Mouse (Mus musculus): ENCODE results near the gene Srebf1. TPM values are rescaled to one million over a fixed set of nuclear protein-coding genes. Genes with fewer than 3 reads are reported as not detected.

Srebf1 gene
- total RNA-seq (2021) = 10 to 100 TPM; 35.8 to 50.8 TPM

DNA sequence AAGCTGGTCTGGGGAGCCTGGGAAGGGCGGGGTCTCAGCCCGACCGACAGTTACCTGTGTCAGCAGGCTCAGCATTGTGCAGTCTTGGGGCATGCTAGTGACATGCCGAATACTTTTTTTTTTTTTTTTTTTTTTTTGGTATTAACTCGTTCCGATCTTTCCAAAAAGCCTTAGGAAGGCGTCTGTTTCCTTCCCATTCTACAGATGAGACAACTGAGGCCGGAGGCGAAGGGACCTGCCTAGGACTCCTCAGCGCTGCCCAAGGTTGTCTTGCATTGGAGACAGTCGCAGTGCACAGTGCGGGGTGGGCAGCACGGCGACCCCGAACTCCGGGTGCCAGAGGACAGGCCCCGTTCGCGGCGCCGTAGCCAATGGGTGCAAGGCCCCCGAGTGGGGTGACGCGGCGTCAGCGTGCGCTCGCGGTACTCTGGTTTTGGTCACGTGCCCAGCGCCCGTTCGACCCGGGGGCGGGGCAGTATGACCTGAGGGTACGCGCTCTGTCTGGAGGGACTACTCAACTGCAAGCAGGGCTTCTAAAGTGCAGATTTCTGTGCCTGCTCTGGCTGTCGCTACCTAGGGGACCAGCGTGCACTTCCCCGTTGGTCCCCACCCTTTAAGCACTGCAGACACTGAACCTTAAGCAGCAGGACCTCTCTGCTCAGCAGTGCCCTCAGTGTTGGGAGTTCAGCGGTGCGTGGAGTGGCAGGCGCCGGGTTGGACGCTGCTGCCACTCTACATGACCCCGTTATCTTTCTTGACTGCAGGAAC is at the start of gene Srebf1:
Srebf1 (minus strand) TSS at position 113 of the 768 bp plus-strand sequence.
- peak; percentile 90 for DNase-seq

DNA sequence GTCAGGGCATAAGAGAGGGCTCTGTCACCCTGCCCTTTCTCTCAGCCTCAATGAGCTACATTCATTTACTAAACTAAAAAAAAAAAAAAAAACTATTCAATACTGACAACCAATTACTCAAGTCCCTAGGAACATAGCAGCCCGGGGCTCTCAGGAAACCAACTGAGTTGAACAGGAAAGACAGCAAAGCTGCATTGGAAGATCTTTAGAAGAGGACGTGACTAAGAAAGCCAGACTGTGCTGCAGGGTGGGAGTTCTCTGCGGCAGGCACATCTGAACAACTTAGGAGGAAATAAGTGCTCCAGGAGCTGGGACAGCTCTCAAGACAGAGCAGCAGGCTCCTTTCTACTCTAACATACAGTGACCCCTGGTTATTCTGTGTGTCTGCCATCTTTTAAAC is 46.2 kb upstream of the Srebf1 start:
- no peak for DNase-seq

GRCm38 (mm10) chr11:60265271-60265985 is 43.0 kb upstream of the Srebf1 start:
- no peak for DNase-seq

DNA sequence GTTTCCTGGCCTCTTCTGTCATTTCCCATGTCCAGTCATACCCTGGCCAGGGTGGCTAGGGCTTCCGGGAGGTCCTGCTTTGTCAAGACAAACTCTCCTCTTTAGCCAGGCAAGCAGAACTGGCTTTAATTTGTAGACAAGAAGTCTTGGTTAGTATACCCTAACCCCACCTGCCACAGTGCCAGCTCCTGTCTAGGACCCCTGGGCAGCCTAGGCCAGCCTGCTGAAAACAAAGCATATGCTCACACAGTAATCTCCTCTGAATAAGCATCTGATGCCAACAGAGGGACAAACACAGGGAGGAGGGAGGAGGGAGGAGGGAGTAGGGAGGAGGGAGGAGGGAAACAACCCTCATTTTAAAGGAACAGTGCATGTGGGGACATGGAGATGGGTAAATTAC is 42.3 kb upstream of the Srebf1 start:
- no peak for DNase-seq

DNA sequence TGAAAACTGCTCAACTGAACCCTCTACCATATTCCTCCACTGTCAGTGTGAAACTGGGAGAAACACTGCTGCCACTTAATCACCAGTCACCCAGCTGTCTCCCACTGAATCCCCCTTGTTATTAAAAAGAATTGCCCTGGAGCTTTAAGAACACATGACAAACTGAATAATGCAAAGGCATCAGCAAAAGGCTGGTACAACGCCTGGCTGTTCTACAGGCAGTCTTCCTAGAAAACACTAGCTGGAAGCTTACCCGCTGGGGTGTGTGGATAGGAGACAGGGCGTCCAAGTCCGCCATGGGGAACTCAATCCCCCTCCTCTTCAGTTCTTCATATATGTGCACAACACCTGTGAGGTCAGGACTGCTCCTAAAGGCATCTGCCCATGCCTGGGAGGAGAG is 40.0 kb upstream of the Srebf1 start:
- no peak for DNase-seq

- DNase-seq = no peak
These were observed 38.4 kb upstream of the Srebf1 start for GRCm38 (mm10) chr11:60260743-60261142.

GRCm38 (mm10) chr11:60257696-60258095 is 35.3 kb upstream of the Srebf1 start:
- no peak for DNase-seq

GRCm38 (mm10) chr11:60256713-60257112 is 34.3 kb upstream of the Srebf1 start:
- DNase-seq = no peak

DNA sequence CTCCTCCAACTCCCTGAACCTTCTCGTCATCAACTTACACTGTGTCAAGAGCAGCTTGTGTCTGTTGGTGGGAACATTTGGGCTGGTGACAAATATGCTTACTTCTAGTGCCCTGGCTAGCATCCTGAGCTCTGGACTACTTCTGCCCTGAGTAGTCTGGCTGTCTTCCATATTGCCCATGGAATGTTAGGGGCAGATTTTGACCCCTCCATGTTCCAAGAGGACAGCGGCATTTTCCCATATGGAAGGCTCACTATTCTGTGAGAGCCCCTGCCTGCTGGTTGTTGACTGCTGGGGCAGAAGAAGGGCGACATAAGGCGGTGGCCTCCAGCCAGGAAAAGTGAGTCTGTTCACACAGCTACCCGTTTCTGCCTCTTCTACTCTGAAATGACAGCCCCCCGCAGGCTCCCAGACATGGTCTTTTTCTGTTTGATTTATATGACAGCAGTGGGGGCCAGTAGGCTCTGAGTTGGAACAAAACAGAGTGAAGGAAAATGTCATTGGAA is 33.8 kb upstream of the Srebf1 start:
- peak; percentile 41 for DNase-seq

GRCm38 (mm10) chr11:60255639-60256038 is 33.3 kb upstream of the Srebf1 start:
- DNase-seq = no peak

DNA sequence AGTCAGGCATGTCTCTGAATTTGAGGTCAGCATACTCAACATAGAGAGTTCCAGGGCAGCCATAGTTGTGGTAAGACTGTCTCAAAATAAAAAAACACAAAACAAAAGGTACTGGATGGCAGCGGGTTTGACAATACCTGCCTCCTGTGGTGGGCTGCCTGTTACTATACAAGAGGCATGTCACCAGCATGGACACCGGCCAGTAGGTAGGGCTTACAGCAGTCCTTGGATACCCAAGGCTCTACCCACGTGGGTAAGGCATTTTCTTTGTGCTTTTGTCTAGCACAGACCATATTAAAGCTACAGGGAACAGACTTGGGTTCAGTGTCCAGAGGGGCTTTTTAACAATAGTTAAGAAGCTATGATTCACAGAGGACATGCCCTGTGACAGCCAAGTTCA is 32.8 kb upstream of the Srebf1 start:
- no peak for DNase-seq

DNA sequence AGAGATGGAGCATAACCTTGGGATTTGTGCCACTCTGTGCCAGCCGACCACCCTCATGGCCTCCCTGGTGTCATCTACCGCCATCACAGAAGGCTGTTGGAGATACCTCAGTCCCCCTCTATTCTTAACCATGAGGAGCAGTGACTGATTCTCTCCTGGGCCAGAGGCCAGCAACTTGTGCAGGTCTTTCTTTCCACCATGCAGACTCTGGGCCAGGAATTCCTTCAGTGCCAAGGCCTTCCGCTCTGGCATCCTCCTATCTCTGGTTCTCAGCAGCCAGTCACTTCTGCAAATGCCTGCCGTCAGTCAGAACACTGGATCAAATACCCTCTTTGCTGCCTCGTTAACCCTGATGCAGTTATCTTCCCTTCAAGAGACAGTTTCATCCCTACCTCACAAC is 31.9 kb upstream of the Srebf1 start:
- DNase-seq = peak; percentile 71

- peak; percentile 29 for DNase-seq
These were observed 31.2 kb upstream of the Srebf1 start for GRCm38 (mm10) chr11:60253546-60253945.

- DNase-seq = peak; percentile 73
These were observed 28.7 kb upstream of the Srebf1 start for GRCm38 (mm10) chr11:60250971-60251643.

DNA sequence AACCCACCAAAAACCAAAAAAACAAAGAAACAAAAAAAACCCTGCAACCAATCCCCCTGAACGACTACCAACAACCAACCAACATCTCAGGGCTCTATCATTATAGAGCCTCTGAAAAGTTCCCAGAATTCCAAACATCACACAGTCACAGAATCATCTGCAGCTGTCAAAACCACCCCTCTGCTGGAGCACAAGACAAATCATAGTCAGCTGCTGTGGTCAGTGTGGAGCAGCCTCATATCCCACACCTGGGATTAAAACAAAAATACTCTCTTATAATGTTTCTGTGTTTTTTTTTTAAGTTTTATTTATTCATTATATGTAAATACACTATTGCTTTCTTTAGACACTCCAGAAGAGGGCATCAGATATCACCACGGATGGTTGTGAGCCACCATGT is 27.5 kb upstream of the Srebf1 start:
- no peak for DNase-seq

DNA sequence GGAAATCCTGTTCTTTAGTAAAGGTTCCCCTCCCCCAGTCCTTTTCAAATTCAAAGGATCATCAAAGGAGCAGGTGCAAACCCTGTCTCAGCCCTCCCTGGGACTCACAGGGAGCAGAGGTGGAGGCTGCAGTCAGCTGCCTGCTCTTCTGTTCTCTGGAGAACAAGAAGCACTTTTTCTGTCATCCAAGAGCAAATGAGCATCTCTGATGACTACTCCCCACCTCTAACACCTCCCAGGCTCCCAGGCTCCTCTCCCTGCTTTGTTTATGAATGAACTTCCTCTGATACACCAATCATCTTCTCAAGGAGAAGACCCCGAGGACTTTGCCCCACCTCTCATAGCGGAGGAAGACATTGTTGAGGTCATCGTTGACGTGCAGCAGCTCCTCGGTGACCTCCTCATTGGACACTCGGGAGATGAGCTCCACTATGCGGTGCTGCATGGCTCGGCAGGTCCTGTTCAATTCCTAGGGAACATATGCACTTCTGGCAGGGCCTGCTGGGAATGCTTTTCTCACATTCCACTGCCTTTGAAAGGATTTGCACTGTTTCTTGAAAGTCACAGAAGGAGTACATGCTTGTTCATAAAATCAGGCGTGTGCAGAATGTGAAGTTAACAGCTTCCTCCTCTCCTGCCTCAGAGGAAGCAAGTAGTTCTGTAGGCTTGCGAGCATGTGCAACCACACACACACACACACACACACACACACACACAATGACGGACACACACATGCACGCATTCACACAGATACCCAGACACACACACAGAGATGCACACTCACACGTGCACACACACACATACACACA is 26.4 kb upstream of the Srebf1 start:
- DNase-seq = no peak

DNA sequence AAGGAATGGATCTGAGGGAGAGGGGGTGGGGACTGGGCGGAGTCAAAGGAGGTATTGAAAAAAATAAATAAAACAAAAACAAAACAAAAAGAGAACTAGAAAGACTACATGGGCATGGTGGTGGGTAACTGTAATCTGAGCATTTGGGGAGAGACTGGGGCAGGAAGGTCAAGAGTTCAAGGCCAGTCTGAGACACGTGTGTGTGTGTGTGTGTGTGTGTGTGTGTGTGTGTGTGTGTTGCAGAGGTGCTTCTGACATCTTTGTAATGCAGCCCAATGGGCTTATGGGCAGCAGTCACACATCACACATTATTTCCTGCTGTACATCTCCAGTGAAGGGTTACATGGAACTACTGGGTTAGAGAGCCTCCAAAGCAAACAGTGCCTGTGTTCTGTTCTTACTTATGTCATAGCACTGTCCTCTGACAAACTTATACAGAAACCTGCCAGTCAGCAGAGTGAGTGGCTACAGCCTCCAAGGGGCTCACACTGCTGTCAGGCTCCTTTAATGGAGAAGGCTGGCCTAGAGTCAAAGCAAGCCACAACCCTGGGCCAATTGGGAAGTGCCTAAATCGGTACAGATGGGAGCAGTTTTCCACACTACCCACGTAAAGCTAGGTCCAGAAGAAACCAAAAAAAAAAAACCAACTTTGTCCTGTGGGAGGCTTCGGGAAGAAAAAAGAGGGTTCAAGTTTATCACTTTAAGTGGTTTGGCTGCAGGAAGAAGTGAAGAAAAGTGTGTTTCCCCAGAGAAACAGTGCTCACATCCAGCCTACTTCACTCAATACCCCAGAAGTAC is 25.6 kb upstream of the Srebf1 start:
- no peak for DNase-seq

- no peak for DNase-seq
These were observed 23.7 kb upstream of the Srebf1 start for GRCm38 (mm10) chr11:60246077-60246476.

- DNase-seq = no peak
These were observed 22.2 kb upstream of the Srebf1 start for GRCm38 (mm10) chr11:60244503-60245143.

GRCm38 (mm10) chr11:60240509-60240908 is 18.1 kb upstream of the Srebf1 start:
- no peak for DNase-seq

- no peak for DNase-seq
These were observed 13.0 kb upstream of the Srebf1 start for GRCm38 (mm10) chr11:60235351-60235750.
